Mouse (Mus musculus) retina, postnatal 7 days (tissue): ENCODE data around the gene Utp14b.

ENCODE experiments used
- DNase-seq: peaks from one replicate; pipeline ENCODE4 v3.0.0-alpha.2; 2012; ENCODE audit warnings: low read depth, low spot score

Gene Utp14b

DNA sequence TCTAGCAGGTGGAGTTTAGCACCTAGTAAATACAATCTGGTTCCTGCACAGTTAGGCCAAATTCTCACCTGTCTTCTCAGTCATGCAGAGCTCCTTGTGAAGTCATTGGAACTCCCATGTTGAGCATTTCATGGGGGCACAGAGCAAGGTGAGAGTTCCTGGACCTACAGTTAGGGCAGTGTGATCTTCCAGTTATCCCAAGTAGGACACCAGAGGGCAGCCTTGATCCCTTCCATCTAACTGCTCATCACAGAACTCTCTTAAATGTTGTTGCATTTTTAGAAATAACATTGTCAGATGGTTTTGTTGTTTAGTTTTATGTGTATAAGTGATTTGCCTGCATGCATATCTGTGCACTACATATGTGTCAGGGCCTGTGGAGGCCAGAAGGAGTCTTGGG lies 29.0 kb downstream of the Utp14b start:
- no peak for DNase-seq

DNA sequence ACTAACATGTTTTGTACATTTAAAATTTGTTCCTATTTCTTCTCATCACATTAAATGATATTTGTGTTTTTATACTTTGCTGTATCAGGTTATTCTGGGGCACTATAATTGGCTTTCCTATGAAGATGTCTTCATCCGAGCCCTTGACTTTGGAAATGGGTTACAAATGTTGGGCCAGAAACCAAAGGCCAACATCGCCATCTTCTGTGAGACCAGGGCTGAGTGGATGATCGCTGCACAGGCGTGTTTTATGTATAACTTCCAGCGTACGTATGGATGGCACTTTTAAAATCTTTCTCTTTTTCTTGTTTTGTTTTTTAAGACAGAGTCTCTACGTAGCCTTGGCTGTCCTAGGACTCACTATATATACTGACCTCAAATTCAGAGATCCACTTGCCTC lies 30.3 kb downstream of the Utp14b start:
- DNase-seq, result no peak

DNA sequence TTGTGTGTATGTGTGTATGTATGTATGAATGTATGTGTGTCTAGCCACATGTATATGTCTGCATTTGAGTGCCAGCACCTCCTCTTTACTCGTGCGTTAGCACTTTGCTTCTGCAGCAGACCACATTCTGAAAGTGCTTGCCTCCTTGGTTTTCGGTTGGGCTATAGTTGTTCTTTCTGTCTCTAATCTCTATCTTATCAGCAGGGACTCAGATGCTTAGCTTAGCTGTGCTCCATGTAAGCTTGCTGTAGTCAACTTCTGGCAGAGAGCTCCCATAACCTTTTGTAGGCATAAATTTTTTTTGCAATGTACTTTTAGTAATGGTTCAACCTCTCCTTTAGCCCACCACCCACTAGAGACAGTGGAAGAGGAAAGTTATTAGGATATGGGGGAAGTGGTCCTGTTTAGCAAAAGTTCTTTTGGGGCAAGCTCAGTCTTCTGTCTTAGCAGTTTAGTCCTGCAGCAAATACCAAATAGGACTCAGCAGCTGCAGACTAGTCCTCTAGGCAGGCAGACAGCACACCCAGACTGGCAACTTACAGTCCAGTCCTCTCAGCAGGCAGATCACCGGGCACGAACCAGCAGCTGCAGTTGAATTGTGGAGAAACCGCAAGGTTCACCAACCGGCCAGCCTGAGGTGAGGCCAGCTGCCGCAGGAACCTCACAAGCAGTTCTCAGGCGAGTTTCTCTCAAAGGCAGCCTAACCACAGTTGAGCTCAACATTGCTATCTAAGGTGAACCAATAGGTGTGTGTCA lies 36.8 kb downstream of the Utp14b start:
- no peak for DNase-seq

DNA sequence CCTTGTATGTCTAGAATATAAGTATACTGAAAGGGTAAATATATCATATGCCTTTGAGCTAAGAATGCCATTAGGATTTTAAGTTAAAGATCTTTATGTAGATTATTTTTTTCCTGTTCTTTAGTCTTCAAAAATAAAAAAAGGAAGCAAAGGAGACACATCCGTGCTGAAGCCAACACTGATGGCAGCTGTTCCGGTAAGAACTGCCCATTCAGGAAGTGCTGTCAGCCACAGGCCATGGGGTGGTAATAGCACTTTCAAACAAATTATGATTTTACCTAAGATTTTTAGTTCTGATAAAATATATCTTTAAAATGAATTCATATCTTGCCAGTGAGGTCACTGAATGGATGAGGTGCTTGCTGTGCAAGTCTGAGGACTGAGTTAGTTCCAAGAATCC lies 38.5 kb downstream of the Utp14b start:
- DNase-seq, result no peak

DNA sequence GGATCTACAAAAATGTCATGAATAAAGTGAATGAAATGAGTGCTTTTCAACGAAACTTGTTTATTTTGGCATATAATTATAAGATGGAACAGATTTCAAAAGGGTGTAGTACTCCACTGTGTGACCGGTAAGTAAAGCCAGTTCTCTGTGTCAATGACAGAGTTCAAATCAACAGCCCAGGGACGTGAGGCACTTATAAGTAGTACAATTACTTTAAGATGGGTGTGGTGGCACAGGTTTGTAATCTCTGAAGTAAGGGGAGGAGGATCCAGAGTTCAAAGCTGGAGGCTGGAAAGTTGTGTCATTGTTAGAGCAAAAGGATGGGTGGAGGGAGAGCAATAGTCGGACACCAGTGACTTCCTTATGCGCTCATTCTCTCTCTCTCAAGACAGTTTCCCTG lies 39.1 kb downstream of the Utp14b start:
- no peak for DNase-seq

DNA sequence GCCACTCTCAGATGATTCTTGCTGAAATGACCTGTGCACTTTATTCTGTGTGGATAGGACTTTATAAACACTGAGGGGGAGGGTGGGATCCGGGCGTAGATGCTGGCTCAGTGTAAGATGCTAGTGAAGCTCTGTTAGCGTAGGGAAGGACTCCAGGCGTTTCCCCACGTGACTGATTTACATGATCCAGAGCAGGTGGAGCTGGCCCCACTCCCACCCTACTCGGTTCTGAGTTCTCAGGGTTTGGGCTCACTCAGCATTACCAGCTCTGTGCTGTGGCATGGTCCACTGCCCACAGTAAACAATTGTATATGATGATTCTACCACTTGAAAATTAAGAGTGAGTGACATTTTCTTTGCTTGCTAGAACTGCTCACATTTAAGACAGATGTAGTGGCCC lies 40.3 kb downstream of the Utp14b start:
- no peak for DNase-seq

DNA sequence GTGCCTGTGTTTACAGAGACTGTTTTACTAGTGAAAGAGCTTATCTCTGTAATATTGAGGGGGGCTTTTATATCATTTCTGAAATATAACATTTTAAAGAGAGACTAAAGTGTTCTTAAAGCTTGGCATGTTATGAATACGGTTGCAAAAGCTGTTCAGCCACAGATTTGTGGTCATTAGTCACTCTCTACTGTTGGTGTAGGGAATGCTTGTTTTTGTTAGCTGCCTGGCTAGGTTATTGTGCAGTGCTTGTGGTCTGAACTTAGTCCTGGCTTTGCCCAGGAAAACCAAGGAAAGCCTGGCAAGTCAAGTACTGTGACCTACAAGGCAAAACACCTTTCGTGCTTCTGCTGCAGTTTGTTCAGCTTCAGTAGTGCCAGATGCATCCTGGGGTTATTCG lies 43.9 kb downstream of the Utp14b start:
- DNase-seq, result no peak

DNA sequence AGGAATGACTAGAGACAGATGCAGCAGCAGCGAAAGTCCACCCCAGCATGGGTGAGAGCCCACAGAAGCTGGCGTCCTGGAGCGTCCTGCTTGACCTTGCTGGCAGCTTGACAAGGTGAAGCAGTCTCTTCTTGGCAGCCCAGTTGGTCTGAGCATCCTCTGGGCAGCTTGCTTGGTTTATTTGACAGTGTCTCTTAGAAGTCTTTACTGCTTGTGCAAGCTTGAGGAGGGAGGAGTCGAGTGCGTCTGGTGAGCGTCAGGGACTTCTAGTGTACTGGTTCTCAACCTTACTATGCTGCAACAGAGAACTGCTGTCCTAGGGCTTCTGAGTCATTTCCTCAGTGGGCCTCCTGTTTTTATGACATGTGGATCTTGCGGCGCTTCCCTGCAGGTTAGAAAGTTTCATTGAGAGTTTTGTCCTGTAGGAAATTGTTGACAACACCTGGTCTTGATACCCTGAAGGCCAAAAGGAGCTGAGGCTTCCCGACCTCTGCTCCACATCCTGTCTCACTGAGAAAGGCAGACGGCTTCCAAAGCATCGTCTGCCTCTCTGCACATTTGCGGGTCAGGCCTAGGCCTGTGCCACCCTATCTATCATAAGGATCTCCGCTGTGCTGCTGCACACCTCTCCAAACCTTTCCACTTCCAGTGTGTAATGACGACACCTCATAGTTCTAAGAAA lies 44.6 kb downstream of the Utp14b start:
- no peak for DNase-seq

DNA sequence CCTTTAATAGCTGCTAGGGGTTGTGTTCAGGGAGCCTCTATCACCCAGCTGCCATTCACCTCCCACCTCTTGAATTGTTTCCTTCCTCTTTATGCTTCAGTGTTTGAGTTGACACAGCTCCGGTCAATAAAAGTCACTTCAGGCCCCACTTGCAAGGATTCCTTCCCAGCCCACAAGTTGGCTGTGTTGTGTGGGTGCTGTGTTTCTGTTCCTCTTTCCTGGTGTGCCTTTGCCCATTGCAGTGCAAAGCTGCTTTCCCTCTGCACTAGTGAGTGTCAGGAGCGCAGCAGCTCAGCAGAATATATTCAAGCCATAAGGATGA lies 45.1 kb downstream of the Utp14b start:
- DNase-seq, result no peak

DNA sequence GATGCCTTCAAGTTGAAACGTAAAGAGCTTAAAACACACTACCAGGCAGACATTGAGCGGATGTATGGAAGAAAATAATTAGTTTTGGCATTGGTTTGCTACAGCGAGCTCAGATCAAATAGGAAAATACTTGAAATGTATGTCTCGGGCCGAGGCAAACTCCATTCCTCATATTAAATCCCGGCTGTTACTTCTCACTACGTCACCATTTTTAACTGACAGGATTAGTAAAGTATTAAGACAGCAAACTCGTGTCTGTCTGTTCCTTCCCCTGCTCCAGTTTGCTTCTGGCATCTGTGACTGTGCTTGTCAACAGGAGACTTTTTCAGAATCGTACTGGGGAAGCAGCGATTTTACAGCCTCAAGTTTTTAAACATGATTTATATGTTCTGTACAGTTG lies 48.5 kb downstream of the Utp14b start:
- no peak for DNase-seq

DNA sequence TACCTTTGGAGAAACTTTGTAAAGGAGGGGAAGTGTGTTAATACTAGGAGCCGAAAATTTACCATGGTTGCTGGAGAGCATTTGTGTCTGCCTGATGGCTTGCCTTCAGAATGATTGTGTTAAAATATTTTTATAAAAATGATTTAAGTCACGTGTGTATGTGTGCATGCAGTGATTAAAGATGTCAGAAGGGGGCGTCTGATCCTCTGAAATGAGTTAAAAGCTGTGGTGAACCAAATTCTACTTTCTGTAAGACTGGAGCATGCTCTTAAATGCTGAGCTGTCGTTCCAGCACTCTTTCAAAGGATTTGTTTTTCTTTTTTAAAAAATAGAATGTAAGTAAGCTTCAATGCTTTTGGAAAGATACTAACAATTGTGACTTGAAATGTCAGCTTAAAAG lies 49.4 kb downstream of the Utp14b start:
- DNase-seq, result no peak

DNA sequence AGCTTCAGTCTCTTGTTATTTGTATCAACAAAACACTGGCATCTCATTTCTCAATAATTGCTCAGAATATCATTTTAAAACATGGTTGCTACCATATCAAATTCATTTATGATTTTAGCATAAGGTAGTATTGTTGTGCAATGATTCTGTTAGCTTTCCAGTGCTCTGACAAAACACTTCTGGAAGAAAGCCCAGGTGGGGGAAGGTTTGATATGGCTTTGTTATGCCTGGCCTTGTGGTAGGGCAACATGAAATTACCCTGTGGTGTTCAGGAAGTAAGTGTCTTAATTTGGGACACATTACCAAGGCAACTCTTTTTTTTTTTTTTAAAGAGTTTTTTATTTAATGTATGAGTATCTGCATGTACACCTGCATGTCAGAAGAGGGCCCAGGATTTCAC lies 52.2 kb downstream of the Utp14b start:
- DNase-seq, result no peak

DNA sequence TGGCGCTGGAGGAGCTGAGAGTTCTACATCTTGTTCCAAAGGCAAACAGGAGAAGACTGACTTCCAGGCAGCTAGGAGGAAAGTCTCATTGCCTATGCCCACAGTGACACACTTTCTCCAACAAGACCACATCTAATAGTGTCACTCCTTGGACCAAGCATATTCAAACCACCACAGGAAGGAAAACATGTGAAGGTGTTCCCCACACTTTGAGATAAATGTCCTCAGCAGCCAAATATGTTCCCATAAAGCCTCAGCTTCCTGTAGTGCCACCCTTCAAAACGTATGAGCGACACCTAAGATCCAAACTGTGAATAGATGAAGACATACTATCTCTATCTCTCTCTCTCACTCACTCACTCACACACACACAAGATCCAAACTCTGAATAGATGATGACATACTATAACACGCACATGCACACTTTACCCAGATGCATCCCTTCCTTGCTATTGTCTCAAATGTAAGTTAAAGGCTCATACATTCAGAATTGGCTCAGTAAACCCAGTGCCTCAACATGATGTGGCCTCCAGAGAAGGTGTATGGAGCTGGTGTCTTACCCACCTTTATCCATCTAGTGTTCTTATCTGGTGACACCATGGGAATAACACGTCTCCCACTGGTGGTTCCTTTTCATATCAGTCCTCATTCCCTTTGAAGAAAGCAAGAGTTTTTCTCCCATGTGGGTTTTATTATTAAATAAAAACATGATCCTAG lies 52.9 kb downstream of the Utp14b start:
- DNase-seq, result no peak
